Mouse (Mus musculus) liver, embryonic 11.5 days (tissue): ENCODE data around the gene Bco1. TPM values are rescaled to one million over a fixed set of nuclear protein-coding genes. Genes with fewer than 3 reads are reported as not detected.

Experiments used
- ATAC-seq: fragments of 200-750 bp; cut with Nextera tagmentation; replicated peaks from 2 replicates; pipeline ENCODE4 v1.8.0; 2017; ENCODE audit warnings: moderate number of reproducible peaks, mild to moderate bottlenecking, moderate TSS enrichment, moderate library complexity; ENCODE audit not compliant: low FRiP score
- DNase-seq: peaks from one replicate; pipeline ENCODE4 v3.0.0-alpha.2; 2017; ENCODE audit warnings: low spot score
- H3K27ac ChIP-seq: fragments of 300-500 bp; sonication (generic); 2 replicates; pipeline ENCODE4 v1.5.1; 2014; ENCODE audit warnings: mild to moderate bottlenecking, low read depth, low read length, control low read depth
- H3K27me3 ChIP-seq: fragments of 300-500 bp; sonication (generic); replicated peaks from 2 replicates; pipeline ENCODE4 v1.6.1; 2014; ENCODE audit warnings: low read length, mixed read lengths; ENCODE audit not compliant: control insufficient read depth, insufficient read depth
- H3K36me3 ChIP-seq: fragments of 300-500 bp; sonication (generic); 2 replicates; pipeline ENCODE4 v1.6.1; 2014; ENCODE audit warnings: mild to moderate bottlenecking, low read length, moderate library complexity, mixed read lengths; ENCODE audit not compliant: control insufficient read depth, insufficient read depth
- H3K4me1 ChIP-seq: fragments of 300-500 bp; sonication (generic); replicated peaks from 2 replicates; pipeline ENCODE4 v1.6.1; 2014; ENCODE audit warnings: low read length, mixed read lengths; ENCODE audit not compliant: control insufficient read depth, insufficient read depth
- H3K4me2 ChIP-seq: fragments of 300-500 bp; sonication (generic); 2 replicates; pipeline ENCODE4 v1.6.1; 2014; ENCODE audit warnings: mild to moderate bottlenecking, control low read depth, moderate library complexity
- H3K4me3 ChIP-seq: fragments of 300-500 bp; sonication (generic); 2 replicates; pipeline ENCODE4 v1.5.1; 2014; ENCODE audit warnings: low read depth, low read length, control low read depth
- H3K9ac ChIP-seq: fragments of 300-500 bp; sonication (generic); 2 replicates; pipeline ENCODE4 v1.6.1; 2014; ENCODE audit warnings: low read depth, low read length, control low read depth
- H3K9me3 ChIP-seq: fragments of 300-500 bp; sonication (generic); 2 replicates; pipeline ENCODE4 v1.6.1; 2016; ENCODE audit warnings: low read length, inconsistent platforms, mixed read lengths; ENCODE audit not compliant: control insufficient read depth
- WGBS: fragments of 180-500 bp; shearing (Covaris S2); extraction: QIAGEN DNeasy Blood & Tissue Kit; methylation state at CpG from one replicate; pipeline ENCODE4 v1.1.7; 2014; 5-methylcytosine and 5-hydroxymethylcytosine counted together
- polyA plus RNA-seq: library from polyadenylated mRNA; unstranded; fragments of >200 nt; fragmentation: Nextera tagmentation; extraction: Ambion mirVana; gene quantifications from 2 replicates; pipeline ENCODE4 v1.2.1, GENCODE M21; 2014

The Bco1 gene
- polyA plus RNA-seq, 1 experiment from 2014 or later = 11.9 TPM

GRCm38 (mm10) chr8:117079652-117080051 lies 16.0 kb upstream of the Bco1 start:
- DNase-seq = no peak
- 60% methylated on average over 14 of the region's 14 CpGs for WGBS

GRCm38 (mm10) chr8:117082399-117082872 lies 13.2 kb upstream of the Bco1 start, which contains the start of gene Pkd1l2:
Gene Pkd1l2 (minus strand): TSS chr8:117082449.
- H3K36me3 ChIP-seq = no peaks in the 10 kb centered on the region
- 64% methylated on average over 8 of the region's 8 CpGs for WGBS
- ATAC-seq = no peak
- H3K4me1 ChIP-seq = peaks cover 67% of the 10 kb centered on the region
- peak within 1 kb of the TSS; percentile 30; the same call in 1 of the 2 replicates for H3K4me2 ChIP-seq
- 0 out of 2 replicates have a peak, but pooled peaks cover 3% of the 10 kb centered on the region for H3K27me3 ChIP-seq
- H3K9me3 ChIP-seq = no peaks in the 10 kb centered on the region
- H3K4me3 ChIP-seq = no peak within 1 kb of the TSS
- H3K9ac ChIP-seq = no peak within 1 kb of the TSS
- no peak for DNase-seq
- H3K27ac ChIP-seq = peak within 1 kb of the TSS; percentile 79

More at GRCm38 (mm10) chr8:117079652-117080051, 16.0 kb upstream of the Bco1 start:
- Histone ChIP-seq H3K27ac (no peak overlapping the region), H3K9me3 (no peaks in the 10 kb centered on the region), H3K36me3 (no peaks in the 10 kb centered on the region), H3K27me3 (0 out of 2 replicates have a peak, but pooled peaks cover 3% of the 10 kb centered on the region), H3K9ac (no peak overlapping the region), H3K4me3 (no peak overlapping the region), H3K4me1 (peaks cover 55% of the 10 kb centered on the region), H3K4me2 (no peak overlapping the region)
- no peak for ATAC-seq

- Histone ChIP-seq H3K27ac (peak overlapping the region; percentile 79), H3K27me3 (0 out of 2 replicates have a peak, but pooled peaks cover 3% of the 10 kb centered on the region), H3K9ac (no peak overlapping the region), H3K4me2 (peak overlapping the region; percentile 30; the same call in 1 of the 2 replicates), H3K4me1 (peaks cover 64% of the 10 kb centered on the region), H3K4me3 (no peak overlapping the region), H3K9me3 (no peaks in the 10 kb centered on the region), H3K36me3 (no peaks in the 10 kb centered on the region)
- peak; percentile 63 for ATAC-seq
- DNase-seq = peak; percentile 53
- 31% methylated on average over 9 of the region's 9 CpGs for WGBS
Observed at GRCm38 (mm10) chr8:117082947-117083559, 12.6 kb upstream of the Bco1 start.

- ATAC-seq (peak; percentile 94), DNase-seq (peak; percentile 64)
- WGBS = 13% methylated on average over 8 of the region's 8 CpGs
- Histone ChIP-seq H3K4me2 (peak overlapping the region; percentile 40), H3K9ac (peak overlapping the region; percentile 41; the same call in 1 of the 2 replicates), H3K27ac (peak overlapping the region; percentile 82), H3K9me3 (no peaks in the 10 kb centered on the region), H3K4me3 (no peak overlapping the region), H3K36me3 (no peaks in the 10 kb centered on the region), H3K4me1 (peaks cover 66% of the 10 kb centered on the region), H3K27me3 (0 out of 2 replicates have a peak, but pooled peaks cover 3% of the 10 kb centered on the region)
Observed at GRCm38 (mm10) chr8:117085521-117085920, 10.1 kb upstream of the Bco1 start.

- Histone ChIP-seq H3K4me1 (peaks cover 56% of the 10 kb centered on the region), H3K4me2 (no peak overlapping the region), H3K9ac (no peak overlapping the region), H3K9me3 (no peaks in the 10 kb centered on the region), H3K4me3 (no peak overlapping the region), H3K27me3 (no peaks in the 10 kb centered on the region), H3K27ac (no peak overlapping the region), H3K36me3 (no peaks in the 10 kb centered on the region)
- no peak for ATAC-seq
- DNase-seq = no peak
Observed at GRCm38 (mm10) chr8:117087036-117087435, 8.6 kb upstream of the Bco1 start.

- WGBS = 33% methylated on average over 4 of the region's 4 CpGs
- ATAC-seq (no peak; the same call in 1 of the 2 replicates), DNase-seq (no peak)
- Histone ChIP-seq H3K9me3 (no peaks in the 10 kb centered on the region), H3K4me1 (peaks cover 31% of the 10 kb centered on the region), H3K27me3 (no peaks in the 10 kb centered on the region), H3K9ac (no peak overlapping the region), H3K4me3 (no peak overlapping the region), H3K36me3 (no peaks in the 10 kb centered on the region), H3K27ac (no peak overlapping the region), H3K4me2 (no peak overlapping the region)
Observed at GRCm38 (mm10) chr8:117089802-117090201, 5.9 kb upstream of the Bco1 start.

- ATAC-seq (no peak), DNase-seq (no peak)
- WGBS = 66% methylated on average over 5 of the region's 5 CpGs
- Histone ChIP-seq H3K9me3 (no peaks in the 10 kb centered on the region), H3K9ac (no peak overlapping the region), H3K4me2 (no peak overlapping the region), H3K36me3 (no peaks in the 10 kb centered on the region), H3K27me3 (no peaks in the 10 kb centered on the region), H3K4me1 (peaks cover 12% of the 10 kb centered on the region), H3K27ac (no peak overlapping the region), H3K4me3 (no peak overlapping the region)
Observed at GRCm38 (mm10) chr8:117094053-117094452, 1.6 kb upstream of the Bco1 start.

GRCm38 (mm10) chr8:117097051-117097563 lies 1.5 kb downstream of the Bco1 start:
- Histone ChIP-seq H3K9ac (no peak overlapping the region), H3K27me3 (no peaks in the 10 kb centered on the region), H3K36me3 (no peaks in the 10 kb centered on the region), H3K4me3 (no peak overlapping the region), H3K27ac (no peak overlapping the region), H3K4me1 (no peaks in the 10 kb centered on the region; the same call in 1 of the 2 replicates), H3K9me3 (no peaks in the 10 kb centered on the region), H3K4me2 (no peak overlapping the region)
- ATAC-seq = no peak
- DNase-seq = no peak
- 66% methylated on average over 10 of the region's 10 CpGs for WGBS
